Mouse (Mus musculus) heart, adult 18-20 months (tissue): ENCODE data around the gene Dynlt1b. TPM values are rescaled to one million over a fixed set of nuclear protein-coding genes. Genes with fewer than 3 reads are reported as not detected.
A peak's percentile ranks its signal among the peaks of the same experiment; 100 is the strongest.
"Not testable (repeated sequence)": the region's sequence is repeated elsewhere in the genome, so short reads cannot be mapped to it uniquely, and the experiment has no call there.

Experiments
- DNase-seq, 2 experiments: peaks; one replicate each; pipeline ENCODE4 v3.0.0; 2021 to 2022; ENCODE audit warnings: mixed read lengths in 1 of 2
- total RNA-seq, 2 experiments: library from RNA; stranded (reverse); gene quantifications; 2 replicates each; pipeline ENCODE4 v1.2.3; 2021

The Dynlt1b gene
- total RNA-seq, 2 experiments from 2014 or later = 30.0 to 31.6 TPM

GRCm38 (mm10) chr17:6422805-6423204 is 7.1 kb upstream of the Dynlt1b start:
- not testable (repeated sequence) for DNase-seq

GRCm38 (mm10) chr17:6424294-6424980 is 5.5 kb upstream of the Dynlt1b start:
- peak; percentile 40 to 75 for DNase-seq

GRCm38 (mm10) chr17:6425325-6425724 is 4.6 kb upstream of the Dynlt1b start:
- not testable (repeated sequence) for DNase-seq

GRCm38 (mm10) chr17:6426869-6427268 is 3.0 kb upstream of the Dynlt1b start:
- DNase-seq = not testable (repeated sequence)

- DNase-seq = peak in 1 of 2 experiments; percentile 62
Observed at GRCm38 (mm10) chr17:6428926-6429325, 986 bp upstream of the Dynlt1b start.

- DNase-seq = peak in 1 of 2 experiments; percentile 36
Observed at GRCm38 (mm10) chr17:6430410-6431001, 594 bp downstream of the Dynlt1b start.

- DNase-seq = not testable (repeated sequence)
Observed at GRCm38 (mm10) chr17:6432456-6432855, 2.5 kb downstream of the Dynlt1b start.

- DNase-seq = not testable (repeated sequence)
Observed at GRCm38 (mm10) chr17:6433691-6434090, 3.8 kb downstream of the Dynlt1b start.

GRCm38 (mm10) chr17:6438080-6438479 is 8.2 kb downstream of the Dynlt1b start:
- not testable (repeated sequence) for DNase-seq

- DNase-seq = not testable (repeated sequence)
Observed at GRCm38 (mm10) chr17:6439913-6440312, 10.0 kb downstream of the Dynlt1b start.

- DNase-seq = not testable (repeated sequence)
Observed at GRCm38 (mm10) chr17:6440493-6441077, 10.7 kb downstream of the Dynlt1b start.

- not testable (repeated sequence) for DNase-seq
Observed at GRCm38 (mm10) chr17:6441254-6441653, 11.3 kb downstream of the Dynlt1b start.

- DNase-seq = not testable (repeated sequence)
Observed at GRCm38 (mm10) chr17:6442513-6442912, 12.6 kb downstream of the Dynlt1b start.

GRCm38 (mm10) chr17:6445794-6446587 is 16.1 kb downstream of the Dynlt1b start:
- DNase-seq = not testable (repeated sequence)

- DNase-seq = not testable (repeated sequence)
Observed at GRCm38 (mm10) chr17:6448293-6448692, 18.4 kb downstream of the Dynlt1b start.

GRCm38 (mm10) chr17:6449166-6449565 is 19.3 kb downstream of the Dynlt1b start:
- not testable (repeated sequence) for DNase-seq

- not testable (repeated sequence) for DNase-seq
Observed at GRCm38 (mm10) chr17:6451205-6451604, 21.3 kb downstream of the Dynlt1b start.

GRCm38 (mm10) chr17:6452689-6453088 is 22.8 kb downstream of the Dynlt1b start:
- not testable (repeated sequence) for DNase-seq

- DNase-seq = not testable (repeated sequence)
Observed at GRCm38 (mm10) chr17:6454703-6455102, 24.8 kb downstream of the Dynlt1b start.

- DNase-seq = not testable (repeated sequence)
Observed at GRCm38 (mm10) chr17:6455883-6456282, 26.0 kb downstream of the Dynlt1b start.

- DNase-seq = not testable (repeated sequence)
Observed at GRCm38 (mm10) chr17:6456614-6457402, 26.9 kb downstream of the Dynlt1b start.
